Mouse (Mus musculus): ENCODE measurements around the gene Patl1. TPM values are rescaled to one million over a fixed set of nuclear protein-coding genes. Genes with fewer than 3 reads are reported as not detected.

Gene Patl1
- 5.4 and 6.1 TPM in 2 replicates for total RNA-seq (2012; rRNA removed)
- polyA plus RNA-seq (2012; ENCODE audit: insufficient read depth in 1 of 2, insufficient read length in 2 of 2, low read depth in 1 of 2, low replicate concordance in 2 of 2, missing spikeins in 1 of 2) = 10 to 100 TPM in 1 of 2 experiments, not detected in 1; 33.5 TPM

DNA sequence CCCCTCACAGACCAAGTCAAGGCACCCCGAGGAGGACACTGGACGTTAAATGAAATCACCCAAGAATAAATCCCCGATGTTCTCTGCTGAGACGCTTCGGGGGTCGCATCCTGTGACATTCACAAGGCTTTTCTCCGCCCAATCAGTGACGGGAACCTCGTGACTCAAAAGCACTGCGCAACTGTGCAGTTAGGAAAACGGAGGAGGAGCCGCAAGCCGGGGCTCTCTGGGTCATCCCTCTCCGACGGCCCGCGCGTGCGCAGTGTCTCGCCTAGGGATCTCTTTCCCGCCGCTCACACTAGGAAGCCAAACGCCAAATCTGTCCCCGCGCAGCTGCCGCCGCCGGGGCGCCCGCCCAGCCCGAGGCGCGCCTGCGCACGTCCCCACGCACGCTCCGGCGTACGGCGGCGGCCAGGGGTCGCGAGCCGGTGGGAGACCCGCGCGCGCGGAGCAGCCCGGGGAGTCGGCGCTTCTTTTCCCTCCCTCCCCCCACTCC, at the start of gene Patl1:
Patl1 (plus strand) TSS at position 363 of the 496 bp plus-strand sequence.
- Histone ChIP-seq H3K36me3 (ENCODE audit: control insufficient read depth in 1 of 2, insufficient read depth in 2 of 2, low read length in 2 of 2) (peaks cover 5 to 37% of the 10 kb centered on the region in 2 experiments), H3K9me3 (replicated peaks; ENCODE audit: insufficient read depth, low read length) (no peaks in the 10 kb centered on the region), H3K9ac (ENCODE audit: control insufficient read depth, low read depth, low read length, poor library complexity, severe bottlenecking) (peak within 1 kb of the TSS; percentile 93), H3K4me1 (ENCODE audit: control insufficient read depth in 1 of 2, insufficient read depth in 2 of 2, low read length in 2 of 2) (peaks cover 3 to 10% of the 10 kb centered on the region in 2 experiments; a peak in 2 of 4 replicates), H3K4me3 (ENCODE audit: control insufficient read depth in 1 of 2, insufficient read depth in 1 of 2, low read depth in 2 of 2, low read length in 2 of 2) (peak within 1 kb of the TSS; percentile 93 to 96), H3K79me2 (ENCODE audit: control insufficient read depth, insufficient read depth, low read length, poor library complexity) (peaks cover 18% of the 10 kb centered on the region), H3K27ac (ENCODE audit: control insufficient read depth, low read depth, low read length) (peak within 1 kb of the TSS; percentile 51), H3K27me3 (ENCODE audit: control insufficient read depth in 1 of 2, insufficient read depth in 2 of 2, low read length in 2 of 2) (peaks cover 0 to 2% of the 10 kb centered on the region in 2 experiments; a peak in 2 of 4 replicates)
- TF ChIP-seq MYC (IDR thresholded peaks at IDR 0.05; ENCODE audit: low read depth, low read length) (no peak), MYB (IDR thresholded peaks at IDR 0.05; ENCODE audit: low read depth, low read length) (no peak), ETS1 (IDR thresholded peaks at IDR 0.05; ENCODE audit: low read depth, low read length) (0 out of 2 replicates have a peak, but pooled peaks have one; percentile 27), MXI1 (IDR thresholded peaks at IDR 0.05; ENCODE audit: low read depth, low read length) (no peak; the same call in 1 of the 2 replicates), TCF12 (IDR thresholded peaks at IDR 0.05; ENCODE audit: low read depth, low read length) (peak; percentile 44), NELFE (IDR thresholded peaks at IDR 0.05; ENCODE audit: low read depth, low read length) (peak; percentile 55), POLR2A (IDR thresholded peaks at IDR 0.05; ENCODE audit: control insufficient read depth in 1 of 2, insufficient read depth in 1 of 2, low read depth in 1 of 2, low read length in 2 of 2, poor library complexity in 1 of 2) (peak; percentile 41 to 57; a peak in 3 of 4 replicates), UBTF (IDR thresholded peaks at IDR 0.05; ENCODE audit: borderline replicate concordance, insufficient read depth, low read depth, low read length) (no peak), MAZ (IDR thresholded peaks at IDR 0.05; ENCODE audit: low read depth, low read length) (0 out of 2 replicates have a peak, but pooled peaks have one; percentile 22), RCOR1 (IDR thresholded peaks at IDR 0.05; ENCODE audit: low read depth, low read length) (peak; percentile 35; the same call in 1 of the 2 replicates), EP300 (IDR thresholded peaks at IDR 0.05; ENCODE audit: low read depth in 1 of 2, low read length in 2 of 2) (peak in 1 of 2 experiments; percentile 7; a peak in 1 of 4 replicates), NRF1 (IDR thresholded peaks at IDR 0.05; ENCODE audit: insufficient read depth, low read depth, low read length, poor library complexity, severe bottlenecking) (peak; percentile 90), KAT2A (conservative IDR thresholded peaks at IDR 0.05; ENCODE audit: low read depth, low read length) (peak; percentile 51; the same call in 1 of the 2 replicates), BHLHE40 (IDR thresholded peaks at IDR 0.05; ENCODE audit: borderline replicate concordance, low read depth, low read length) (no peak), CTCF (IDR thresholded peaks at IDR 0.05 in 2 of 3, conservative IDR thresholded peaks at IDR 0.05 in 1 of 3; ENCODE audit: control insufficient read depth in 1 of 3, insufficient read depth in 1 of 3, low read depth in 2 of 3, low read length in 3 of 3, poor library complexity in 1 of 3, severe bottlenecking in 1 of 3) (0 out of 6 replicates have a peak, but pooled peaks of 1 of the 3 experiments have one; percentile 2), USF1 (IDR thresholded peaks at IDR 0.05; ENCODE audit: low read depth, low read length) (peak; percentile 85), SIN3A (IDR thresholded peaks at IDR 0.05; ENCODE audit: low read length) (peak; percentile 61), POLR2AphosphoS2 (IDR thresholded peaks at IDR 0.05; ENCODE audit: low read length) (peak; percentile 73), TBP (IDR thresholded peaks at IDR 0.05; ENCODE audit: low read depth, low read length) (0 out of 2 replicates have a peak, but pooled peaks have one; percentile 11), ELF1 (IDR thresholded peaks at IDR 0.05; ENCODE audit: low read depth, low read length) (no peak), HCFC1 (IDR thresholded peaks at IDR 0.05; ENCODE audit: low read depth, low read length) (peak; percentile 85), MAX (IDR thresholded peaks at IDR 0.05; ENCODE audit: low read length) (peak; percentile 69; the same call in 1 of the 2 replicates)
- DNase-seq (ENCODE audit: low read depth, low spot score) = peak; percentile 98
